Mouse (Mus musculus) olfactory bulb, adult 2 months (tissue): ENCODE results near the gene Gtf2ird1.

Experiments
- CTCF ChIP-seq: fragments of 200-500 bp; IDR thresholded peaks from 2 replicates; pipeline ENCODE4 v1.5.1; 2012; ENCODE audit warnings: low read depth, mild to moderate bottlenecking, low read length, moderate library complexity; ENCODE audit not compliant: insufficient read depth
- POLR2A ChIP-seq: fragments of 200-500 bp; IDR thresholded peaks from 2 replicates; pipeline ENCODE4 v1.6.1; 2012; ENCODE audit warnings: mild to moderate bottlenecking, low read depth, low read length, moderate library complexity; ENCODE audit not compliant: insufficient read depth

- TF ChIP-seq CTCF (no peak), POLR2A (no peak)
Observed at GRCm38 (mm10) chr5:134401841-134402240, 54.7 kb downstream of the Gtf2ird1 start.
